Comparison of ENCODE assay signal across 12 mouse cellular contexts in the genomic region with DNA sequence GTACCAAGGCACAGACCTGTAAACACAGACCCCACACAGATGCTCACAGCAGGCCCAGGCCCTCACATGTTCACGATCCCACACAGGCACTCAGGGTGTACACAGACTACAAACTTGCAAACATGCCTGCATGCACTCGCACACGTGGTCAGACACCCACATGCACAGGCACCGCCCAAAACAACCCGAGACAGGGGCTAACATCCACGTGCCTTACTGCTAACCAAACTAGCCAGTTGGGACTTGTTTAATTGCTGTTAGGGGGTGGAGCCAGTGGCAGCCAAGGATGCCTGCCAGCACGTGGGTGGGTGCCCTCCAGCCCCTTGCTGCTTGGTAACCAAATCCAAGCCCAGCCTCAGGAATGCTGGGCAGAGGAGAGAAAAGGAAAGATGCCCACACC.
A peak's percentile ranks its signal among the peaks of the same experiment; 100 is the strongest.
DNase-seq lines count a peak whose midpoint lies in the region; ATAC-seq and TF ChIP-seq lines count a peak whose summit lies in the region.
"Had no signal": no experiment of that assay in that cellular context is flagged by ENCODE, and none has a peak within 500 bp of the region (broad histone marks: within the 10 kb centered on the region; RNA-seq: fewer than 3 reads in every experiment).

No protein-coding gene starts in this region.

- DNase-seq in hindbrain, postnatal 0 days (ENCODE audit: low spot score), result peak; percentile 3
- DNase-seq in kidney, adult 2 months, result peak; percentile 31
- DNase-seq in lung, embryonic 14.5 days, result peak; percentile 31
- no peak for DNase-seq in spleen, postnatal 10 days (ENCODE audit: low spot score in 2 of 2)
- DNase-seq in cerebellum, postnatal 14 days, result no peak
- DNase-seq in cerebellum, adult 9-11 months, result no peak
- DNase-seq: cerebellum, adult 9-10 months; heart, postnatal 4 days; spleen, adult 18-20 months had no signal

- H3K9ac ChIP-seq in hindbrain, postnatal 0 days (replicated peaks; ENCODE audit: low read length), result no peak overlapping the region
- H3K9ac ChIP-seq in hindbrain, embryonic 16.5 days (ENCODE audit: low read depth, low read length), result no peak overlapping the region
- no peak overlapping the region for H3K9ac ChIP-seq in lung, embryonic 14.5 days

- no peak for TF ChIP-seq CTCF in hindbrain, postnatal 0 days (IDR thresholded peaks at IDR 0.05; ENCODE audit: low read depth)
- TF ChIP-seq CTCF in C2C12 (IDR thresholded peaks at IDR 0.05; ENCODE audit: control insufficient read depth, insufficient read depth, insufficient read length), result no peak
- TF ChIP-seq CTCF in kidney, adult 2 months (conservative IDR thresholded peaks at IDR 0.05; ENCODE audit: insufficient read depth, insufficient read length, low read depth, low read length), result no peak
- no peak for TF ChIP-seq CTCF in lung, embryonic 14.5 days (IDR thresholded peaks at IDR 0.05; ENCODE audit: low read depth)

- H3K36me3 ChIP-seq in hindbrain, postnatal 0 days (ENCODE audit: insufficient read depth, low read length), result no peaks in the 10 kb centered on the region
- no peaks in the 10 kb centered on the region for H3K36me3 ChIP-seq in hindbrain, embryonic 16.5 days (ENCODE audit: control insufficient read depth, insufficient read depth, low read length)
- no peaks in the 10 kb centered on the region for H3K36me3 ChIP-seq in C2C12 (ENCODE audit: control insufficient read depth, insufficient read depth)
- no peaks in the 10 kb centered on the region for H3K36me3 ChIP-seq in kidney, adult 2 months (ENCODE audit: control insufficient read depth, insufficient read depth, low read length)
- no peaks in the 10 kb centered on the region for H3K36me3 ChIP-seq in lung, embryonic 14.5 days (ENCODE audit: insufficient read depth)

- no peak overlapping the region for H3ac ChIP-seq in C2C12 (ENCODE audit: control insufficient read depth, insufficient read length, low read depth)

- no peak overlapping the region for H3K27ac ChIP-seq in hindbrain, postnatal 0 days
- H3K27ac ChIP-seq in hindbrain, embryonic 16.5 days (ENCODE audit: low read depth, low read length), result no peak overlapping the region
- no peak overlapping the region for H3K27ac ChIP-seq in kidney, adult 2 months (ENCODE audit: insufficient read depth, low read depth, low read length)
- H3K27ac ChIP-seq in lung, embryonic 14.5 days (ENCODE audit: low read depth), result no peak overlapping the region

- no peaks in the 10 kb centered on the region for H3K79me3 ChIP-seq in C2C12 (ENCODE audit: low read depth)

- H3K4me3 ChIP-seq in hindbrain, postnatal 0 days (ENCODE audit: low read length), result no peak overlapping the region
- H3K4me3 ChIP-seq in hindbrain, embryonic 16.5 days (ENCODE audit: low read length), result no peak overlapping the region
- H3K4me3 ChIP-seq in C2C12 (ENCODE audit: insufficient read depth, poor library complexity, severe bottlenecking), result no peak overlapping the region
- H3K4me3 ChIP-seq in kidney, adult 2 months (ENCODE audit: insufficient read depth, low read depth, low read length), result no peak overlapping the region
- H3K4me3 ChIP-seq in lung, embryonic 14.5 days (ENCODE audit: low read depth, low read length), result no peak overlapping the region

- 50% methylated on average over 7 of the region's 7 CpGs for WGBS in hindbrain, postnatal 0 days
- 57% methylated on average over 7 of the region's 7 CpGs for WGBS in hindbrain, embryonic 16.5 days
- WGBS in kidney, adult 2 months, result 33% methylated on average over 7 of the region's 7 CpGs
- WGBS in lung, embryonic 14.5 days, result 49% methylated on average over 7 of the region's 7 CpGs

- no peak for TF ChIP-seq POLR2A in kidney, adult 2 months (IDR thresholded peaks at IDR 0.05; ENCODE audit: low read depth, low read length)

- H3K79me2 ChIP-seq in C2C12 (ENCODE audit: control insufficient read depth, insufficient read depth), result no peaks in the 10 kb centered on the region

- no peaks in the 10 kb centered on the region for H3K9me3 ChIP-seq in hindbrain, postnatal 0 days (ENCODE audit: low read length)
- no peaks in the 10 kb centered on the region; the same call in 1 of the 2 replicates for H3K9me3 ChIP-seq in hindbrain, embryonic 16.5 days (ENCODE audit: control insufficient read depth, low read length)
- 0 out of 2 replicates have a peak, but pooled peaks cover 3% of the 10 kb centered on the region for H3K9me3 ChIP-seq in lung, embryonic 14.5 days (ENCODE audit: low read depth, low read length)

- H3K4me1 ChIP-seq in hindbrain, postnatal 0 days (ENCODE audit: insufficient read depth, low read length), result no peaks in the 10 kb centered on the region
- H3K4me1 ChIP-seq in hindbrain, embryonic 16.5 days (ENCODE audit: control insufficient read depth, insufficient read depth, low read depth, low read length), result no peaks in the 10 kb centered on the region
- H3K4me1 ChIP-seq in kidney, adult 2 months (ENCODE audit: control insufficient read depth, insufficient read depth, low read length), result no peaks in the 10 kb centered on the region
- H3K4me1 ChIP-seq in lung, embryonic 14.5 days (ENCODE audit: insufficient read depth), result no peaks in the 10 kb centered on the region

- no peak overlapping the region for H3K4me2 ChIP-seq in hindbrain, postnatal 0 days (ENCODE audit: low read depth, low read length)
- no peak overlapping the region for H3K4me2 ChIP-seq in hindbrain, embryonic 16.5 days (ENCODE audit: low read length)
- H3K4me2 ChIP-seq in lung, embryonic 14.5 days, result no peak overlapping the region

- ATAC-seq in hindbrain, postnatal 0 days, result peak; percentile 40; the same call in 1 of the 2 replicates
- ATAC-seq in hindbrain, embryonic 16.5 days, result no peak
- ATAC-seq in lung, embryonic 14.5 days (ENCODE audit: insufficient read depth), result peak; percentile 49; the same call in 1 of the 2 replicates
- ATAC-seq: forebrain, embryonic 16.5 days had no signal

- H3K27me3 ChIP-seq in hindbrain, postnatal 0 days (ENCODE audit: insufficient read depth, low read length), result no peaks in the 10 kb centered on the region
- no peaks in the 10 kb centered on the region for H3K27me3 ChIP-seq in hindbrain, embryonic 16.5 days (replicated peaks; ENCODE audit: control insufficient read depth, insufficient read depth, low read length)
- no peaks in the 10 kb centered on the region for H3K27me3 ChIP-seq in C2C12 (ENCODE audit: control insufficient read depth, insufficient read depth, insufficient read length)
- H3K27me3 ChIP-seq in kidney, adult 2 months (replicated peaks; ENCODE audit: control insufficient read depth, insufficient read depth, low read length), result no peaks in the 10 kb centered on the region
- H3K27me3 ChIP-seq in lung, embryonic 14.5 days (ENCODE audit: insufficient read depth, low read length), result no peaks in the 10 kb centered on the region

TF ChIP-seq in C2C12, 6 proteins besides CTCF, POLR2A, EP300 and RAD21:
- TF ChIP-seq MAX (IDR thresholded peaks at IDR 0.05), result peak; percentile 94
- TF ChIP-seq USF1 (IDR thresholded peaks at IDR 0.05; ENCODE audit: low read depth), result peak; percentile 63
- TF ChIP-seq MYOD1 (IDR thresholded peaks at IDR 0.05; ENCODE audit: control insufficient read depth, insufficient read length, low read depth), result no peak

Comparison
In these comparisons a context has a peak if more than half of its experiments do, and no peak if none do; other contexts are left out.
1. DNase-seq: peak in hindbrain, postnatal 0 days (single experiment), kidney, adult 2 months (single experiment) and lung, embryonic 14.5 days (single experiment); none in spleen, postnatal 10 days (0 of 2), cerebellum, postnatal 14 days (0 of 2) and cerebellum, adult 9-11 months (single experiment).